Mouse (Mus musculus) liver, embryonic 11.5 days (tissue): Measurements from ENCODE around the gene Elfn1. TPM values are rescaled to one million over a fixed set of nuclear protein-coding genes. Genes with fewer than 3 reads are reported as not detected.

Experiments
- ATAC-seq: fragments of 200-750 bp; cut with Nextera tagmentation; replicated peaks from 2 replicates; pipeline ENCODE4 v1.8.0; 2017; ENCODE audit warnings: moderate number of reproducible peaks, mild to moderate bottlenecking, moderate TSS enrichment, moderate library complexity; ENCODE audit not compliant: low FRiP score
- DNase-seq: peaks from one replicate; pipeline ENCODE4 v3.0.0-alpha.2; 2017; ENCODE audit warnings: low spot score
- H3K27ac ChIP-seq: fragments of 300-500 bp; sonication (generic); 2 replicates; pipeline ENCODE4 v1.5.1; 2014; ENCODE audit warnings: mild to moderate bottlenecking, low read depth, low read length, control low read depth
- H3K27me3 ChIP-seq: fragments of 300-500 bp; sonication (generic); replicated peaks from 2 replicates; pipeline ENCODE4 v1.6.1; 2014; ENCODE audit warnings: low read length, mixed read lengths; ENCODE audit not compliant: control insufficient read depth, insufficient read depth
- H3K36me3 ChIP-seq: fragments of 300-500 bp; sonication (generic); 2 replicates; pipeline ENCODE4 v1.6.1; 2014; ENCODE audit warnings: mild to moderate bottlenecking, low read length, moderate library complexity, mixed read lengths; ENCODE audit not compliant: control insufficient read depth, insufficient read depth
- H3K4me1 ChIP-seq: fragments of 300-500 bp; sonication (generic); replicated peaks from 2 replicates; pipeline ENCODE4 v1.6.1; 2014; ENCODE audit warnings: low read length, mixed read lengths; ENCODE audit not compliant: control insufficient read depth, insufficient read depth
- H3K4me2 ChIP-seq: fragments of 300-500 bp; sonication (generic); 2 replicates; pipeline ENCODE4 v1.6.1; 2014; ENCODE audit warnings: mild to moderate bottlenecking, control low read depth, moderate library complexity
- H3K4me3 ChIP-seq: fragments of 300-500 bp; sonication (generic); 2 replicates; pipeline ENCODE4 v1.5.1; 2014; ENCODE audit warnings: low read depth, low read length, control low read depth
- H3K9ac ChIP-seq: fragments of 300-500 bp; sonication (generic); 2 replicates; pipeline ENCODE4 v1.6.1; 2014; ENCODE audit warnings: low read depth, low read length, control low read depth
- H3K9me3 ChIP-seq: fragments of 300-500 bp; sonication (generic); 2 replicates; pipeline ENCODE4 v1.6.1; 2016; ENCODE audit warnings: low read length, inconsistent platforms, mixed read lengths; ENCODE audit not compliant: control insufficient read depth
- WGBS: fragments of 180-500 bp; shearing (Covaris S2); extraction: QIAGEN DNeasy Blood & Tissue Kit; methylation state at CpG from one replicate; pipeline ENCODE4 v1.1.7; 2014; 5-methylcytosine and 5-hydroxymethylcytosine counted together
- polyA plus RNA-seq: library from polyadenylated mRNA; unstranded; fragments of >200 nt; fragmentation: Nextera tagmentation; extraction: Ambion mirVana; gene quantifications from 2 replicates; pipeline ENCODE4 v1.2.1, GENCODE M21; 2014

Gene Elfn1
- polyA plus RNA-seq, result 0.09 and 0.23 TPM in 2 replicates

DNA sequence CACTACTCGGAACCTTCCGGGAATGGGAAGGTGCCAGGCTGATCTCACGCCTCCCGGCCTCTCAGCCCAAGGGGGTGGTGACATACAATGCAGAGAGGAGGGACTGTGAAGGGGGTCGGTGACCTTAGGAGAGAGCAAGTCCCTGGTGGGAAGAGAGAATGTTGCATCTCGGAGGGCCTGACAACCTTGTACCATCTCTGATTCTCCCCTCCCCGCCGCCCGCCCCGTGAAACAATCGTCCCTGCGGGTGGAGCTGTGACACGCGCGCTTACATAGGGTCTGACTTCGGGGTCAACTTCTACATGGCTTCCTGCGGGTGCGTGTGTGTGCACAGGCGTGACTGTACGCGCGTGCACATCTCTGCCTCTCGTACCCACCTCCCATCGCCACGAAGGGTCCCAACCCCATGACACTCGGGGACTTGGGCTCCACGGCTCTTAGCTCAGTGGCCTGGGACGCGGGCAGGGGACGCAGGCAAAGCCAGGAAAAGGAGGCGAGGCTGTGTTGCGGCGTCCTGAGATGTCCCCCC is at the start of gene Elfn1:
Elfn1 (plus strand) TSS at position 230 of the 529 bp plus-strand sequence.
- peaks cover 84% of the 10 kb centered on the region for H3K27me3 ChIP-seq
- peak within 1 kb of the TSS; percentile 86 for H3K4me2 ChIP-seq
- H3K9me3 ChIP-seq, result no peaks in the 10 kb centered on the region
- ATAC-seq, result no peak; the same call in 1 of the 2 replicates
- no peak for DNase-seq
- no peak within 1 kb of the TSS for H3K27ac ChIP-seq
- H3K4me3 ChIP-seq, result peak within 1 kb of the TSS; percentile 57
- no peak within 1 kb of the TSS for H3K9ac ChIP-seq
- WGBS, result 5% methylated on average over 29 of the region's 33 CpGs
- no peaks in the 10 kb centered on the region for H3K36me3 ChIP-seq
- H3K4me1 ChIP-seq, result peaks cover 6% of the 10 kb centered on the region; the same call in 1 of the 2 replicates

DNA sequence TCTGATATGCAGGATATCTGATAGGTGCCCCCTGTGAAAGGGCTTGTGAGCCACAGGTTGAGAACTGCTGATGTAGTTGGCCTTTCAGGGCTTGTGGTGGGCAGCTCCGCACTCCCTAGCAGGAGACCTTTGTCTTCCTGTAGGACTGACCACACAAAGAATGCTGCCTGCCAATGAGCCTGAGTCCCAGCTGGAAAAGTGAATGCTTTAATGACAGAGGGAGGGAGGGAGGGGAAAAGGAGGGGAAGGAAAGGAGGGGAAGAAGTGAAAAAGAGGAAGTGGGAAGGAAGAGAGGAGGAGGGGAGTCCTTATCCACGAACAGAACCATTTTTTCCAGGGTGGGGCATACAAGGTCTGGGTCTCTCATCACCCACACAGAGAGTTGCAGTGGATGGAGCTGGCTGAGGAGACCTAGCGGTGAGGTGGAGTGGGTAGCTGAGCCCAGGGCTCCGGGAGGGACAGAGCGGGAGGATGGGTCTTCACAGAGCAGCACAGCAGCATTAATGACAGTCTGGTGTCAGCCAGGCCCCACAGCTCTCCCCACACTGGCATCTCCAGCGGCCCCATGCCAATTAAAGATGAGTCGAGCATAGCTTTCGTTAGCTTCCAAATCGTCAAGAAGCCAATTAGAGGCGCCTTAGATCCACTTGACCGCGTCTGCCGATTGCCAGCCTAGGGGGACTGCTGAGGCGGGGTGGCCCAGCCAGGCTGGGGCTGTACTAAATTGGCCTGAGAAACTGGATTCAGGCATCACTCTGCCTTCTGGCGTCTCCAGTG is 47.2 kb upstream of the Elfn1 start:
- ATAC-seq (no peak), DNase-seq (no peak)
- Histone ChIP-seq H3K27me3 (no peaks in the 10 kb centered on the region), H3K4me1 (no peaks in the 10 kb centered on the region), H3K27ac (no peak overlapping the region), H3K36me3 (no peaks in the 10 kb centered on the region), H3K9me3 (no peaks in the 10 kb centered on the region), H3K4me2 (no peak overlapping the region), H3K9ac (no peak overlapping the region), H3K4me3 (no peak overlapping the region)
- 52% methylated on average over 15 of the region's 15 CpGs for WGBS

DNA sequence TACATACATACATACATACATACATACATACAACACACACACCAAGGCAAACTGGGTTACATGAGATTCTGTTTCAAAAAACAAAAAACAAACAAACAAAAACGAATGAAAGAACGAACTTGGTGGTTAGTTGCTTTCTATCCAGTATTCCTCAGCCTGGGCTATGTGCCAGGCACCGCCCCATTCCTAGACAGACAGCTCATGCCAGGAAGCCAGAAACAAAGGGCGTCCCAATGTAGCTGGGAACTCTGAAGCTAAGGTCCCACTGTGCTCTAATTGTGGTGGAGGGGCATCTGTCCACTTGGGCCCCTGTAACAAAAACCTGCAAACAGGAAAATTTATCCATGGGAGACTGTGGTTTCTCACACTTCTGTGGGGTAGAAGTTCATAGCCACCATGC is 45.0 kb upstream of the Elfn1 start:
- H3K4me2 ChIP-seq, result no peak overlapping the region
- ATAC-seq, result no peak
- H3K27me3 ChIP-seq, result no peaks in the 10 kb centered on the region
- no peaks in the 10 kb centered on the region for H3K9me3 ChIP-seq
- H3K4me1 ChIP-seq, result no peaks in the 10 kb centered on the region
- DNase-seq, result no peak
- WGBS, result 57% methylated on average over 4 of the region's 4 CpGs
- no peaks in the 10 kb centered on the region for H3K36me3 ChIP-seq
- H3K4me3 ChIP-seq, result no peak overlapping the region
- H3K9ac ChIP-seq, result no peak overlapping the region
- H3K27ac ChIP-seq, result no peak overlapping the region

DNA sequence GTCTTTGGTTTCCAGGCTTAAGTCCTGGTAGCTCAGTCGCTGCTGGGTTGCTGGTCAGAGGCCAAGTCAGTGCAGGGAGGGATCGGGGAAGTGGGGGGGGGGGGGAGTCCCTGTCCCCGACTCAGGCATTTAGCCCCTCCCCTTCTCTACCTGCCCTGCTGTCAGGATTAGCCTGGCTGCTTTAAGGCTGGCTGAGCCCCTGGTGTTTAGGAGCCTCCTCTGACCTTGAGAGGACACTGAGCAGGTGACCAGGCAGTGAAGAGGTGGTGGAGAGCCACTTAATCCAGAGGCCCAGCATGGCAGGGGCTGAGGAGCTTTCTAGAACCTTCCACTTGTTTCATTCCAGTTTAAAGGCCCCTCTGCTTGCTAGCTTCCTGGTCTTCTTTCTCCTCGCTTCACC is 36.9 kb upstream of the Elfn1 start:
- 19% methylated on average over 4 of the region's 4 CpGs for WGBS

DNA sequence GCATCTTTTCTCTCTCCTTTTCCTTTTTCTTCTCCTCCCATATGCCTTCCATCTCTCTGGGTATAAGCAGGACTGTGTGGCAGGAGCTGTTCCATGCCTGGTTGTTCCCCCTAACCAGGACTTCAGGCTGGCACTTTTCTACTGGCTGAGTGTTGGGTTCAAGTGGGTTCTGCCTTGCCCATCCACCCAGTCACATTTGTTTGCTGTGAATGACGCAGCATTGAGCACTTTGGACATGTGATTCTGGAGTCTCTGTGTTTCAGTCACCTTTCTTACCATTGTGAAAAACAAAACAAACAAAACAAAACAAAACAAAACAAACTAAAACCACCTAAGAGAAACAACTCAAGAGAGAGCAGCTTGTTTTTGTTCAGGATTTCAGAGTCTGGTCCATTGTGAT is 36.2 kb upstream of the Elfn1 start:
- no peak for DNase-seq
- 83% methylated on average over 1 of the region's 1 CpGs for WGBS
- ATAC-seq, result no peak
- Histone ChIP-seq H3K4me2 (no peak overlapping the region), H3K4me1 (no peaks in the 10 kb centered on the region), H3K9ac (no peak overlapping the region), H3K36me3 (no peaks in the 10 kb centered on the region), H3K27me3 (no peaks in the 10 kb centered on the region), H3K27ac (no peak overlapping the region), H3K9me3 (no peaks in the 10 kb centered on the region), H3K4me3 (no peak overlapping the region)

More for the DNA sequence above, 36.9 kb upstream of the Elfn1 start:
- Histone ChIP-seq H3K4me1 (no peaks in the 10 kb centered on the region), H3K9ac (no peak overlapping the region), H3K4me3 (no peak overlapping the region), H3K4me2 (no peak overlapping the region), H3K27ac (no peak overlapping the region), H3K9me3 (no peaks in the 10 kb centered on the region), H3K27me3 (no peaks in the 10 kb centered on the region), H3K36me3 (no peaks in the 10 kb centered on the region)
- no peak for DNase-seq
- no peak for ATAC-seq

DNA sequence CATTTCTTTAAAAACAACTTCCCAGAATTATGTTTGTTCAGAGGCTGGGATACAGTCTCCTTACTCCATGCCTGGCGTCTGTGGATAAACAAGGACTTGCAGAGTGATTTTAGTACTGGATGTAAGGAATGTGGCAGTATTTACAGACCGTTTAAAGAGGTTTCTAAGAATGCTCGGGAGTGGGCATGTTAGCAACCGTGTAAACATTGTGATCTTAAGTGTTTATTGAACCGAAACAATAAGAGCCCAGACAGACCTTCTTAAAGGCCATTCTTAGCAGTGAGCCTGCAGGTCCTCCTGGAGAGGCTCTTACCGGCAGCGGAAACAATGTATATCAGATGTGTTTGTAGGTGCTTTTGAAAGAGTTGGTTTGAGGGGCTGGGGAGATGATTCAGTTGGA is 30.2 kb upstream of the Elfn1 start:
- Histone ChIP-seq H3K9me3 (no peaks in the 10 kb centered on the region), H3K4me2 (no peak overlapping the region), H3K27ac (no peak overlapping the region), H3K4me3 (no peak overlapping the region), H3K27me3 (no peaks in the 10 kb centered on the region), H3K4me1 (no peaks in the 10 kb centered on the region), H3K36me3 (no peaks in the 10 kb centered on the region), H3K9ac (no peak overlapping the region)
- ATAC-seq (no peak), DNase-seq (no peak)
- whole genome bisulfite sequencing, result 65% methylated on average over 7 of the region's 7 CpGs

DNA sequence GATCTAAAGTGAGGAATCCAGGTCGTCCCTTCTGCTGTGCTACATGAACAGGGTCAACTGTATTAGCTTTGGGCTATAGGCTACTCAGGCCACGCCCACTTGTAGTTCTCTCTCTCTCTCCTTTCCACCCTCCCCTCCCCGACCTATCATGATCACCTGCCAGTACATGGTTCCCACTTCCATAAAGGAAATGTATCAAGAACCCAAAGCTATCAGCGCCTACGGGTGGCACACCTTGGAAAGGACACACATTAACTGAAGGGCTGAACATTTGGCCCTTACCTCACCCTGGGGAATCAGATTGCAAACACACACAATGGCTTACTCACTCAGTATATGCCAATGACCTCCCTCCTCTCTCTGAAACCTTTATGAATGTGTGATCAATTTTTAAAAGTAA is 28.0 kb upstream of the Elfn1 start:
- H3K9ac ChIP-seq, result no peak overlapping the region
- no peaks in the 10 kb centered on the region for H3K27me3 ChIP-seq
- H3K4me3 ChIP-seq, result no peak overlapping the region
- no peak overlapping the region for H3K27ac ChIP-seq
- DNase-seq (no peak), ATAC-seq (no peak)
- no peaks in the 10 kb centered on the region for H3K36me3 ChIP-seq
- no peaks in the 10 kb centered on the region for H3K9me3 ChIP-seq
- H3K4me1 ChIP-seq, result no peaks in the 10 kb centered on the region
- WGBS, result 66% methylated on average over 5 of the region's 5 CpGs
- H3K4me2 ChIP-seq, result no peak overlapping the region

DNA sequence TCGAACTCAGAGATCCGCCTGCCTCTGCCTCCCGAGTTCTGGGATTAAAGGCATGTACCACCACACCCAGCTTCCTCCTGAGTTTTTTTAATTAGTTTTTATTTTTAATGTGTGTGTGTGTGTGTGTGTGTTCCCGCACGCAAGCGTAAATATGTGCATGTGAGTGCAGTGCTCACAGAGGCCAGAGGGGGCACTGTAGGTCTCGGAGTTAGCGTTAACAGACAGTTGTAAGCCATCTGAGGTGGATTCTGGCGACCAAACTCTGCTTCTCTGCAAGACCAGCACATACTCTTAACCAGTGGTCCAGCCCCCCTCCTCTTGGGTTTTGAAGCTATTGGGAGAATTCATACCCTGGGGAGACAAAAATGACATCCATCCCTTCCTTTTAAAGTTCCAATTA is 26.6 kb upstream of the Elfn1 start:
- DNase-seq (no peak), ATAC-seq (no peak)
- Histone ChIP-seq H3K9me3 (no peaks in the 10 kb centered on the region), H3K27me3 (no peaks in the 10 kb centered on the region), H3K27ac (no peak overlapping the region), H3K9ac (no peak overlapping the region), H3K4me2 (no peak overlapping the region), H3K4me3 (no peak overlapping the region), H3K4me1 (no peaks in the 10 kb centered on the region), H3K36me3 (no peaks in the 10 kb centered on the region)
- 87% methylated on average over 9 of the region's 9 CpGs for WGBS

DNA sequence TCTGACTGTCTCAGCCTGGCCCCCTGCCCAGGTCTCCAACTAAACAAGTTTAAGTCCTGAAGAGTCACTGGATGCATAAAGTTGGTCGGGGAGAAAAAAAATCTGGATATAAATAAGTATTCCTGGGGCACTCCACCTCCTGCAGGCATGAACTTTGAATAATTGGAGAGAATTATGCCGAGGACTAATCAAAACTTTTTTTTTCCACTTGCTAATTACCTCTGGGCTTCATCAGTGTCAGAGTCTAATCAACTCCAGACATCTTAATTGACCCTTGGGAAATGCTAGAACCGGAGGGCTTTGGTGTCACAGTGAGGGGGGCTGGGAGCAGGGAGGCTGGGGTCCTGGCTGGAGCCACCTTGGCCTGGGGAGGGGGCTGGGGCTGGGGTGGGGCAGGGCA is 19.1 kb upstream of the Elfn1 start:
- peaks cover 1% of the 10 kb centered on the region; the same call in 1 of the 2 replicates for H3K27me3 ChIP-seq
- WGBS, result 32% methylated on average over 3 of the region's 3 CpGs
- no peaks in the 10 kb centered on the region for H3K36me3 ChIP-seq
- no peak overlapping the region for H3K4me3 ChIP-seq
- ATAC-seq (no peak), DNase-seq (no peak)
- no peaks in the 10 kb centered on the region for H3K4me1 ChIP-seq
- no peak overlapping the region for H3K27ac ChIP-seq
- no peaks in the 10 kb centered on the region for H3K9me3 ChIP-seq
- no peak overlapping the region for H3K9ac ChIP-seq
- H3K4me2 ChIP-seq, result no peak overlapping the region
